Mouse (Mus musculus) left cerebral cortex, adult 2 months (tissue): ENCODE results near the gene C2. TPM values are rescaled to one million over a fixed set of nuclear protein-coding genes. Genes with fewer than 3 reads are reported as not detected.
A peak's percentile ranks its signal among the peaks of the same experiment; 100 is the strongest.

Experiments
- DNase-seq, 2 experiments: peaks; one replicate each; pipeline ENCODE4 v3.0.0; 2021 to 2022; ENCODE audit warnings: low spot score in 2 of 2, mixed read lengths in 1 of 2; ENCODE audit errors: extremely low spot score in 1 of 2
- H3K27ac ChIP-seq: fragments of 200-600 bp; 2 replicates; pipeline ENCODE4 v1.8.1; 2022
- H3K4me3 ChIP-seq: fragments of 200-600 bp; 2 replicates; pipeline ENCODE4 v1.8.1; 2022
- CTCF ChIP-seq: fragments of 200-600 bp; IDR thresholded peaks from 2 replicates; pipeline ENCODE4 v1.8.1; 2022; ENCODE audit warnings: antibody characterized with exemption, mild to moderate bottlenecking, moderate library complexity
- intact Hi-C: fragments of 180-260 bp; cut with DNase I; formaldehyde crosslinking; loops from one replicate; pipeline ENCODE4 v1.15.1; 2025
- total RNA-seq, 2 experiments: library from RNA; stranded (reverse); gene quantifications; 2 replicates each; pipeline ENCODE4 v1.2.3; 2021

C2 gene
- total RNA-seq, 2 experiments from 2014 or later = 2.1 to 2.2 TPM

GRCm38 (mm10) chr17:34861704-34862415, 36.2 kb downstream of the C2 start:
- intact Hi-C loops = no loop called here
- no peak overlapping the region for H3K4me3 ChIP-seq
- no peak overlapping the region for H3K27ac ChIP-seq
- TF ChIP-seq CTCF = no peak
- no peak for DNase-seq

- no peak for DNase-seq
- intact Hi-C loops = no loop called here
- no peak overlapping the region for H3K27ac ChIP-seq
Observed at GRCm38 (mm10) chr17:34860514-34860913, 37.6 kb downstream of the C2 start.

GRCm38 (mm10) chr17:34858670-34859069, 39.4 kb downstream of the C2 start:
- no peak overlapping the region for H3K27ac ChIP-seq
- intact Hi-C loops = loop anchor here (5.0 kb wide), 1 partner anchor 124 kb away; the partner anchor contains the start of gene Lsm2
- H3K4me3 ChIP-seq = no peak overlapping the region
- no peak for DNase-seq
- no peak for TF ChIP-seq CTCF

More at GRCm38 (mm10) chr17:34860514-34860913, 37.6 kb downstream of the C2 start:
- H3K4me3 ChIP-seq = no peak overlapping the region
- TF ChIP-seq CTCF = no peak

- Histone ChIP-seq H3K4me3 (no peak overlapping the region), H3K27ac (no peak overlapping the region)
- intact Hi-C loops = loop anchor here (2.0 to 5.0 kb wide), 2 partner anchors 37 to 126 kb away; partner anchors contain the start of gene Lsm2
- peak; percentile 84 for TF ChIP-seq CTCF
- DNase-seq = no peak
Observed at GRCm38 (mm10) chr17:34855825-34856224, 42.2 kb downstream of the C2 start.

GRCm38 (mm10) chr17:34854761-34855160, 43.3 kb downstream of the C2 start:
- intact Hi-C loops = loop anchor here (2.0 to 5.0 kb wide), 3 partner anchors 38 to 383 kb away; partner anchors contain the start of genes Lsm2 and Nfkbil1
- no peak for TF ChIP-seq CTCF
- Histone ChIP-seq H3K4me3 (no peak overlapping the region), H3K27ac (no peak overlapping the region)
- no peak for DNase-seq

GRCm38 (mm10) chr17:34853511-34853910, 44.6 kb downstream of the C2 start:
- no peak for TF ChIP-seq CTCF
- Histone ChIP-seq H3K27ac (no peak overlapping the region), H3K4me3 (no peak overlapping the region)
- intact Hi-C loops = loop anchor here (5.0 kb wide), 1 partner anchor 384 kb away; the partner anchor contains the start of gene Nfkbil1
- DNase-seq = no peak

GRCm38 (mm10) chr17:34850517-34851125, 47.4 kb downstream of the C2 start:
- DNase-seq = no peak
- TF ChIP-seq CTCF = no peak
- H3K4me3 ChIP-seq = peak overlapping the region; percentile 81
- H3K27ac ChIP-seq = peak overlapping the region; percentile 71
- intact Hi-C loops = loop anchor here (1.0 to 5.0 kb wide), 3 partner anchors 14 to 387 kb away; partner anchors contain the start of genes Nfkbil1 and Stk19

- peak; percentile 98 for DNase-seq
- intact Hi-C loops = loop anchor here (1.0 to 5.0 kb wide), 3 partner anchors 14 to 387 kb away; partner anchors contain the start of genes Nfkbil1 and Stk19
- TF ChIP-seq CTCF = no peak; the same call in 1 of the 2 replicates
- peak within 1 kb of the TSS; percentile 81 for H3K4me3 ChIP-seq
- peak within 1 kb of the TSS; percentile 71 for H3K27ac ChIP-seq
Observed at GRCm38 (mm10) chr17:34849722-34850516, 48.1 kb downstream of the C2 start, which contains the start of the genes Skiv2l and Nelfe. Gene Skiv2l, minus strand, starts transcription at chr17:34850210. Gene Nelfe, plus strand, starts transcription at chr17:34850391.

- Histone ChIP-seq H3K27ac (no peak overlapping the region), H3K4me3 (no peak overlapping the region)
- intact Hi-C loops = no loop called here
- no peak for TF ChIP-seq CTCF
- DNase-seq = no peak
Observed at GRCm38 (mm10) chr17:34847615-34848014, 50.5 kb downstream of the C2 start.

GRCm38 (mm10) chr17:34847192-34847591, 50.9 kb downstream of the C2 start:
- no peak overlapping the region for H3K27ac ChIP-seq
- TF ChIP-seq CTCF = no peak
- DNase-seq = no peak
- no peak overlapping the region for H3K4me3 ChIP-seq
- intact Hi-C loops = no loop called here

GRCm38 (mm10) chr17:34844884-34845283, 53.2 kb downstream of the C2 start:
- Histone ChIP-seq H3K27ac (no peak overlapping the region), H3K4me3 (no peak overlapping the region)
- DNase-seq = no peak
- TF ChIP-seq CTCF = no peak
- intact Hi-C loops = no loop called here
